Mouse (Mus musculus): ENCODE measurements around the gene Rassf1.

DNA sequence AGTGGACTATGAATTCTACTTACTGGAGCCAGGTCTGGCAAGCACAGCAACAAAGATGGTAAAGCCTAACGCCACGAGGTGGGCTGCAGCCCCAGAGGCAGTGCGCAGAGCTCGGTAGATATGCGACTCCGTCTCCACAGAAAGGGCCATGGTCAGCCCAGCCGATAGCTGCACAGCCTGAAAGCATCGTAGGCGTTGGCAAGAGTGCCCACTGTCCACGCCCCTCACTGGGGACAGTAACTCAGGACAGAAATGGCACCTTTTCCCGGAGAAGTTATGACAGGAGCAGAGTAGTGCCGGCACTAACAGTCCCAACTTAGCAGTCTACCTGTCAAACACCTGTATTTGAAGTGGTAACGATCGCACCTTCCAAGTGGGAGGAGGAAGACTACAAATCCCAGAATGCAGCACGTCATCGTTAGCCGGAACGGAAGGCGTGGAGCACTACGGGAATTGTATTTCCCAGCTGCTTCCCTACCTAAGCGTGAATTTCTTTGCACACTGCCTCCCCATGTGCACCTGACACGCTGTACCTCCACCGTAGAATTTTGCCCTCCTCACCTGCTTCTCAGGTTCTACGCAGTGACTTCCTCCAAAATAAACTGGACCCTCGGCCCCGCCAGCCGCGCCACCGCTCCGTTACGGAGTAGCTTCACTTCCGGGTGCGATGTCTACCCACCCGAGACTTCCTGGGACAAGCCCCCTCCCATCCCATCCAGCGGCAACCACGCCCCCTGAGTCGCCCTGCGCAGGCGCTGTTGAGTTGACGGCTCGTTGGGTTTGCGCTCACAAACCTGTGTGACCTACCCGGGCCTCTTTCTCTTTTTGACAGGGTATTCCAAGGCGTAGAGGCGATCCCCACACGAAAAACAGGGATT, 9.6 kb upstream of the Rassf1 start, which contains the start of the genes Cyb561d2 and Nprl2:
- TF ChIP-seq ZC3H11A (IDR thresholded peaks at IDR 0.05; ENCODE audit: borderline replicate concordance, low read depth, low read length) (no peak), CHD2 (IDR thresholded peaks at IDR 0.05; ENCODE audit: low read depth, low read length) (peak; percentile 17; the same call in 1 of the 2 replicates), ZNF384 (IDR thresholded peaks at IDR 0.05; ENCODE audit: low read depth, low read length) (no peak), HCFC1 (IDR thresholded peaks at IDR 0.05; ENCODE audit: borderline replicate concordance, insufficient read depth, low read length) (peak; percentile 98)

All from ES-E14 (cell line).